Mouse (Mus musculus) embryo, embryonic 11.5 days (tissue): ENCODE results near the gene Tnrc6b.
"Not testable (repeated sequence)": the region's sequence is repeated elsewhere in the genome, so short reads cannot be mapped to it uniquely, and the experiment has no call there.

Experiments used
- DNase-seq: peaks from one replicate; pipeline ENCODE4 v3.0.0-alpha.2; 2012; ENCODE audit warnings: low read depth, low spot score

Tnrc6b gene

DNA sequence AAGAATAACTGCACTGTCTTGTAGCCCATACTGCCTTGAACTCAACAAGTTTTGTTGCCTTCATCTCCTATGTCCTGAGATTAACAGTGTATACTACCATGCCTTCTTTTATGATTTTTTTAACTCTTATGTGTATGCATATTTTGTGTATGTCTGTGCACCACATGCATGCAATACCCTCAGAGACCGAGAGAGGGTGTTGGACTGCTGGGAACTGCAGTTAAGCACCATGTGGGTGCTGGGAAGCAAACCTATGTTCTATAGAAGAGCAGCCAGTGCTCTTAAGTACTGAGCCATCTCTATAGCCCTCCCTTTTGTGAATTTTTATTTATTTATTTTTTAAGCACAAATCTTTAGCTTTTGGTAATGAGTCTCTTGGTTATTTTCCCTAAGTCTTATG lies 202.7 kb downstream of the Tnrc6b start:
- DNase-seq: no peak

DNA sequence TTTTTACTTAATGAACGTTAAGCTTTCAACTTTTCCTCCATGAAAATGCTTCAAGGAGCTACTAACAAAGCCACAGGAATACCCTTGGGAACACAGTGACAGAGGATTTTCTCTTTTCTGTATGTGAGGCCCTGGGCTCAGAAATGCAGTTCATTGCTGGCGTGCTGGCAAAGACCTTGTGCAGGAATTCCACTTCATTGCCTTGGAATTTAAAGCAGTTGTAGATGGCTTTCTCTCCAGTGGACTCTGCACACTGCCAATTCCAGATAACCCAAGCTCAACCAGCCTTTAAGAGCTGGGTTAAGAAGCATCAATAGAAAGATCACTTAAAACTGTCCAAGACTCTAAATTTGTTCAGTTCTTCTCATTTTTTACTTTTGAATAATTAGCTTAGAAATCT lies 204.7 kb downstream of the Tnrc6b start:
- DNase-seq: no peak

DNA sequence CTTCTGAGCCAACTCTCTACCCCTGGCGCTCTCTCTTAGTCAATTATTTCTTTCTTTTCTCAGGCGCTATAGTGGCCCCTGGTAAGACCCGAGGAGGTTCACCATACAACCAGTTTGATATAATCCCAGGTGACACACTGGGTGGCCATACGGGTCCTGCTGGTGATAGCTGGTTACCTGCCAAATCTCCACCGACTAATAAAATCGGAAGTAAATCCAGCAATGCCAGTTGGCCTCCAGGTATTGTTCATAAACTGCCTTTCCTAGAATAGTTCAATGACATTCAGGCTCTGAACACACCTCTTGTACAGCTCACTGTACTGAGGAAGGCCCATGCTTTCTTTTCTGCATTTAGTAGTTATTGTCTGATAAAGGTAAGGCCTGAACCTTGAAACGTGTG lies 205.5 kb downstream of the Tnrc6b start:
- DNase-seq: no peak

DNA sequence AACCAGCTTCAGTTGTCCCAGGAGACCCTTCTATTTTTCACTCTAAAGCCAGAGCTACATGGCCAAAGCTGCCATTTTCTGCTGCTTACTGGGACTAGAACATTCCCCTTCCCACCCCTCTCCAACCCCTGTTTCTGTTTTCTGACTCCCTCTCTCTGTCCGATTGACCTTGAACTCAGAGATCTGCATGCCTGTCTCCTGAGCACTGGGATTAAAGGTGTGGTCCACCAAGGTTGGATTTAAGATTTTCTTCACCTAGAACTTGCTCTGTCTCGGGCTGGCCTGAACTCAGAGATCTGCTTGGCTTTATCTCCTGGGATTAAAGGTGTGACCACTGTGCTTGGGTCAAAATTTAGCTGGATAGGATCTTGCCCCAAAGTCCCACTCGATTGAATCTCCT lies 209.2 kb downstream of the Tnrc6b start:
- DNase-seq: no peak

DNA sequence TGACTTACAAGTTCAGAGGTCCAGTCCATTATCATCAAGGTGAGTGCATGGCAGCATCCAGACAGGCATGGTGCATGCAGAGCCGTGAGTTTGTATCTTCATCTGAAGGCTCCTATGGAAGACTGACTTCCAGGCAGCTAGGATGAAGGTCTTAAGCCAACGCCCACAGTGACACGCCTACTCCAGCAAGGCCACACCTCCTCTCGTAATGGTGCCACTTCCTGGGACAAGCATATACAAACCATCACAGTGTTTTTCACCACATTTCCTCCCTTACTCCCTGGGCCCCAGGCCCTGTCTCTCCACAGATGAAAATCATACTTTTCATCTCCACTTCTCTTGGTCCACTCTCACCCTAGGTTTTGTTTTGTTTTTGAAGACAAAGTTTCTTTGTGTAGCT lies 210.7 kb downstream of the Tnrc6b start:
- no peak for DNase-seq

DNA sequence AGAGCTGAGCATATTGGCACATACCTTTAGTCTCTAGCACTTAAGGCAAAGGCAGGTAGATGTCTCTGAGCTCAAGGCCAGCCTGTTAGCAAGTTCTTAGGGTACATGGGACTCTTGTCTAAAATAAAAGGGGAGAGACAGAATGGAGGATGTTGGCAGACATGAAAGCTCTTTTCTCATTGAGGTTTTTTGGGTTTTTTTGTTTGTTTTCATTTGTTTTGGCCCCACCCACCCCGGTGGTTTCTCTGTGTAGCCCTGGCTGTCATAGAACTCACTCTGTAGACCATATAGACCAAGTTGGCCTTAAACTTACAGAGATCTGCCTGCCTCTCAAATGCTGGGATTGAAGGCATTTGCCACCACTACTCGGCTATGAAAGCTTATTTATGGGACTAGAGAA lies 213.1 kb downstream of the Tnrc6b start:
- DNase-seq: no peak

DNA sequence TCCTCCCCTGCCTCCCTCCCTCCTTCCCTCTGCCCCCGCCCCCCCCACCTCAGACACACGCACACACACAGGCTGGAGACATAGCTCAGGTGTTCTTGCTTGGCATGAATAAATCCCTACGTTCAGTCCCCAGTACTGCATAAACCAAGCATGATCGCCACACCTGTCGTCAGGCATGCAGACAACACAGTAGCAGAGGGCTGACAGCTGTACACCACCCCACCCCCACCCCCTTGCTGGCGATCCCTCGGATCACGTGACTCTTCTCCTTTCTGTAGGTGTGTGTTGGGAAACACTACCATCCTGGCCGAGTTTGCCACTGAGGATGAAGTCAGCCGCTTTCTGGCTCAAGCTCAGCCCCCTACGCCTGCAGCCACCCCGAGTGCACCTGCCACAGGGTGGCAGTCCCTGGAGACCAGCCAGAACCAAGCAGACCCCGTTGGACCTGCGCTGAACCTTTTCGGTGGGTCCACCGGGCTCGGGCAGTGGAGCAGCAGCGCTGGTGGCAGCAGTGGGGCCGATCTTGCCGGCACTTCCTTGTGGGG lies 217.8 kb downstream of the Tnrc6b start:
- DNase-seq: no peak

DNA sequence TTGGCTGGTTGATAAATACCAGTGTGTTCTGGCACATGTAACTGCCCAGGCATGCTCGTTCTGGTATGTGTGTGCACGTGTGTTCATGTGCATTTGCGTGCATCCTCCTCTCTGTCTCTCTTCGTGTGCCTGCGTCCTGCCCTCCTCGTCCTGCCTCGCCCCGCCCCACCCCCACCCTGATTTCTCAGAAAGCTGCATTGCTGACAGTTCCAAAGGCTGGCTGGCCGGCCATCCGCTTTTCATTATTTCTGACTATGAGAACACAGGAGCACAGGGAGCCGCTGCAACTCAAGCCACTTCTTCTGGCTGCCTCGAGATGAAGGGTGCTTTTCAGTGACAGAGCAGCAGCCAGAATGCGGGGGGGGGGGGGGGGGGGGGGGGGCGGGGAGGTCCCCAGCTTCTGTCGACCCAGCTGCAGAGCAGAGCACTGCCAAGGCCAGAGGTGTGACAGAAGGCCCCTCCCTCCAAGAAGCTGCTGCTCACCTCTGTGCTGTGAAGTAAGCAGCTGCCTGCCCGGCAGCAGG lies 219.0 kb downstream of the Tnrc6b start:
- peak; percentile 56 for DNase-seq

DNA sequence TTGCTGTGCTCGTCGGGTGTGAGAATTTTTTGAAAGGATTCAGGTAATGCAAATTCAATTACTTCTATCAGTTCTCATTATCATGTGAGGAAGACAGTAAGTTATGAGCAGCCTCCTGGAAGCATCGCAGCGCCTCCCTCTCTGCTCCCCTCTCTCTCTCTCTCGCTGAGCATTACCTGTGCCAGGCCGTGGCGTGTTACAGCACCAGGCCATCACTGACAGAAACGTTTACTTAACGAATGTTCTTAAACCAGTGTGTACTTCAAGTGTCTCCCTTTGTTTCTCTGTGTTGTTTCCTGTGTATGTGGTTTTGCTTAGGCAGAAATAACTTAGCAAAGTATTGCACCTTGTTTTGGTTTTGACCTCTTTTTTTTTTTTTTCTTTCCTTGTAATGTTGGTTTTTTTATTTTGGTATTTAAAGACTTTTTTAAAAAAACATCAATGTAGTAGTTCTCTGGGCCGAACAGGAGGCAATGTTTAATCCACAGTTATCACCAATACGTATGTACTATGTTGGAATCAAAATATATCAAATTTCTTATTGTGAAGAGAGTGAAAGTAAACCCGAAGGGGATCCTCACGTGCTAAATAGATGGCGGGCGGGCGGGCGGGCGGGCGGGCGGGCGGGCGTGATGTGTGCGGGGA lies 219.7 kb downstream of the Tnrc6b start:
- not testable (repeated sequence) for DNase-seq

DNA sequence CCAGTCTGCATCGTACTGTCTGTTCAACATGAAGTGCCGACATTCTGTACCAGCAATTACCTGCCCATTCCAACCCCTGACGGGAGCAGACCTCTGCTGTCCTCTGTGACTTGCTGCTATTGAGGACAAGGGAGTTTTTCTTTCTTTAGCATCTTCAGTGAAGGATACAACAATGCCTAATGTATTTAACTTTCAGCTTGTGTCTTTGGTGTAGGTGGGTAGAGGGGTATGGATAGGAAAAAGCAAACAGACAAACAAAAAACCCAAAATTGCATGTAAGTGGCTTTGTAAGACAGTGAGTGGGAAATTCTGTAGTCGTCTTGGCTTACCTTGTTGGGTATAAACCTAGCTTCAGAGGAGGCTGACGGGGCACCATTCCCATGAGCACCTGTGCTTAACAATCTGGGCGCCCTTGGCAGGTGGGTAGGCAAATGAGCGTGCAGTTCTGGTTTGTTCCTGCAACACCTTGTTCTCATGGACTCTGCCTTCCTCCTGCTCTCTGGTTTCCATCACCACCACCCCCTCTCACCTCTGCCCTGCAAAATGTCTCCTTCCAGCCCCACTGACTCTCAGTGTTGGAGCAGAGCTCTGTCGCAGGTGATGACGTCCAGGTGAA lies 220.3 kb downstream of the Tnrc6b start:
- DNase-seq: no peak

DNA sequence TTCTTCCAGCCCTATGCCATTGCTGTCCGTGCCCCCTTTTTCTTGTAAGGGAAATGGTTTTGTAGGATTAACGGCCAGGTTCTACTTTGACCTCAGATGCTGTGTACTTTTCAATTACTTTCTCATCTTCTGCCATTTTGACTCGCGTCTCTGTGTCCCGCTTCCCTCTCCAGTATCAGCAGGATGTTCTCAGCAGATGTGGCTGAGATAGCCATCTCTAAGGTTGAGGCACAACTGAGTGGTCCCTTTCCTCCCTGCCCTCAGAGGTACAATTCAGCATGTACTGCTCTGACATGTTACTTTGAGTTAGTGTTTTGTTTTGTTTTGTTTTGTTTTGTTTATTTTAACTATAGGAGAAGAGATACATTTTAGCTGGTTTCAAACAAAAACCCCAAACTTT lies 223.7 kb downstream of the Tnrc6b start:
- DNase-seq: no peak

DNA sequence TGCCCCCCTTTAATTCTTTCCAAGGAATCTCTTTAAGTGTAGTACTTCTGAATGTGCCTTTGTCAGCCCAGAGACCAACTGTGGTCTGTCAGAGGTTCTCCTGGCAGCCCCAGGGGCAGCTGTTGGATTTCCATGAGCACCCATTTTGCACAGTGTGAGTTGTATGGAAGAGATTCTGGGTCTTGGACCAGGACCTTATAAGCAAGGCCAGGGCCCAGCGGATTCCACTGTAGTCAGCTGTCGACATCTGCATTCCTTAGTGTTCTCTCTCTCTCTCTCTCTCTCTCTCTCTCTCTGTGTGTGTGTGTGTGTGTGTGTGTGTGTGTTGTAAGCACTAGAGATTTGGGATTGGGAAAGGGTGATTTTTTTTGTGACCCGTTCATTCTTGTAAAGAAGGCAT lies 225.6 kb downstream of the Tnrc6b start:
- no peak for DNase-seq

DNA sequence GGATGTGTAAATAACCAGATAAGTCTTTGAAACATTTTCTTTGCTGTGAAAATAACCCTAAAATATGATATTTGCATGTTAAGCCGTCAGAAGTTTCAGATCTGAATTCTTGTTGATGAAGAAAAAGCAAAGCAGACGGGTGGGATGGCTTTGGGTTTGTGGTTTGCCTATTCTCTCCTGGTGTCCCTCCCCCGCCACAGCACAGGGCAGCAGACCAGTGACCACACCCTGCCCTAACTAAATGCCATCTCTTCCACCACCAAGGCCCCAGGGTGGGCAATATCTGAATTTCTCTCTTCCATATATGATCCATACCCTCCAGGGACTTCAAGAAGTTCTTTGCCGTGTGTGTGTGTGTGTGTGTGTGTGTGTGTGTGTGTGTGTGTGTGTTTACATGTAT lies 227.5 kb downstream of the Tnrc6b start:
- DNase-seq: no peak

DNA sequence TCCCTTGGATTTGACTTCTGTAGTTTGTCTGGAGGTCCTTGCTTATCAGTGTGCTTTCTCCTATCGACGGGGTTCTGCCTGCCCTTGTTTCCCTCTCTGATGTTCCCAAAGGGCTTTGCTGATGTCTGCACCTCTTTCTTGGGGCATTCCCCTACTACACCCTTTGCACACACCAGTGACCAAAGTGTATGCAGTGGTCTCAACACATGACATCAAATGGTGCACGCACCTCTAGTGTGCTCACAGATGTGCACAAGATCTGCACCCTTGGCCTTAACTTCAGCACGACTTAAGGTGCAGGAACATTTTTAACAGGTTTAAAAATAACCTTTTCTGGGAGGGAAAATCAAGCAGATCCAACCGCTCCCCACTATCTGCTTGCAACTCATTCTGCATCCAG lies 228.3 kb downstream of the Tnrc6b start:
- no peak for DNase-seq

DNA sequence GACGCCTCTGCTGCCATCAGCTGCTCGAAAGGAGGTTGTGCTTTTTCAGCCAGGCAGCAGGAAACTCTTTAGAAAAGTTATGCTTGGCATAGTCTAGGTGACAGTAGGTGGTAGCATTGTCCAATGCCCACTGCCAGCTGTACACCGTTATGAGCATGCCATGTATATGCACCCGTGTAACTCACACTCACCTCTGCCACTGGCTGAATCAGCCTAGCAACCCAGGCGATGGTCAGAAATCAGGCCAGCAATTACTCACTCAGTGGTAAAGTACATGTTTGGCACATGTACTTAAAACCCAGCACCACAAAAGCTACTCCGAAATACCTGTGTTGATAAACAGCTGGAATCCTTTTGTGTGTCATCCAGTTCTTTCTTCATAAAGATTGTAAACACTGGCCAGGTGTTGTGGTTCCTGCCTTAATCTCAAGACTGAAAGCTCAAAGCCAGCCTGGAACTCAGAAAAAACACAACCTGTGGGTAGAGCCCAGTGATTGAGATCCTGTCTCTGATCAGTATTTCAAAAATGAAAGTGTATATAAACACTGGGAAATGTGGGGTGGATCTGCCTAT lies 230.4 kb downstream of the Tnrc6b start:
- no peak for DNase-seq

DNA sequence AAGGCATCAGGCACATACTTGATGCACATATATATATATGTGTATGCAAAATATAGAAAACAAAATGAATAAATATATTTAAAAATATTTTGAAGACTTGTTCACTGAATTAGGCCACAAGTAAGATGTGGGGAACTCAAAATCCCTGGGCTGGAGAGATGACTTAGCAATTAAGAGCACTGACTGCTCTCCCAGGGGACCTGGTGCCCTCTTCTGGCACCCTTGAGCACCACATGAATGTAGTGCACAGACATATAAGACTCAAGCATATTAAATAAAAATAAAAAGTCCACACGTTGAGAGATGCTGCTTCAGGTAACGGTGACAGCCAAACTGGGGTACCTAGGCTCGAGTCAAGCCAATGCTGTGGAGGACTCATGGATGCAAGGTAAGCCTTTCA lies 234.7 kb downstream of the Tnrc6b start:
- no peak for DNase-seq

DNA sequence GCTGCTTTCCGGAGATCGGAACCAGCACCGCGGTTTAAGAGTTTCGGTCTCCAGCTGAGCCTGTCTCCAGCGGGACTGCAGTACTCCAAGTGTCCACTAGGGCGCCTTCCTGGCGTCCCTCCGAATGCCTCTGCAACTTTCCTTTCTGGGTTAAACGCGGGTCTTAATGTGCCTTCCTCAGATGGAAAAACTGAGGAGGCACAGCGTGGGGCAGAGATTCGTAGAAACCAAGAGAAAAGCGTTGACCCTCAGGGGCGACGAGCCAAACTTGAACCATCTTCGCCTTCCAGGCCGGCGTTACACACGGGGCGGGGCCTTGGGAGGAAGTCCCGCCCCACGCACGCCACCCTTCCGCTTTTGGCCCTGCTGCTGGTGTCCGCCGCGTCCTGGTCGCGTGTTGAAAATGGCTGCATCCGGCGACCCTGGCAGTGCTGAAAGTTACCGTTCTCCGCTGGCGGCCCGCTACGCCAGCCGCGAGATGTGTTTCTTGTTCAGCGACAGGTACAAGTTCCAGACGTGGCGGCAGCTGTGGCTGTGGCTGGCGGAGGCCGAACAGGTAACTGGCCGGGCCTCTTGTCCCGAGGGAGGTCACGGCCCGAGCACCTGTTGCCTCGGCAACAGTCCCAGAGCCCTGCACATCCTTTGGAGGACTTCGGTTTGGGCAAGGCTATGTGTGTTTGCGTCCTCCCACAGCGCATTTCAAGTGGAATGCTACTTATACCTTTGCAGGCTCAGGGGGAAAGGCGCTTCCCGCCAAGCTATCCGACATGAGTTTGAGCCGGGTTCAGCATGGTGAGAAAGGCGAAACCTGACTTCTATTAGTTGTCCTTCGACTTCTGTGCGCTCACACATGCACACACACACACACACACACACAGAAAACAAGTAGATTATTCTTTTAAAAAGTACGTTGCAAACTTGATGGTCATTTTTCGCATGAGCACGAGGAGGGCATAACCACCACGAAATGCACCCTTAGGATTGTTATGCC lies 237.3 kb downstream of the Tnrc6b start, which contains the start of gene Adsl:
Gene Adsl, plus strand, starts transcription at position 346 of the 991 bp plus-strand sequence.
- DNase-seq: peak; percentile 85

DNA sequence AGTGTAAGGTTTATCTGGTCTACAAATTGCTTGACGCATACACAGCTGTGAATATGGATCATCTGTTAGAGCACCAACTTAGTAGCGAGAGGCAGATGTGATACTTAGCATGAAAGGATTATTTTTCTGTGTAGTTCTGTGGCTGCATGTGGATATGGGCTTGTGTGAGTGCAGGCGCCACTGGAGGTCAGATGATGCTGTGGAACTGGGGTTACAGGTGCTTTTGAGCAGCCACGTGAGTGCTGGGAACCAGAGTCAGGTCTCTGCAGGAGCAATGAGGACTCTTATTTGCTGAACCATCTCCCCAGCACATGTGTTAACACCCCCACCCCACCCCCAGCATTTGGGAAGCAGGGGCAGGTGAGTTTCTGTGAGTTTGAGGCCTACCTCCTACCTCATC lies 238.3 kb downstream of the Tnrc6b start:
- no peak for DNase-seq

DNA sequence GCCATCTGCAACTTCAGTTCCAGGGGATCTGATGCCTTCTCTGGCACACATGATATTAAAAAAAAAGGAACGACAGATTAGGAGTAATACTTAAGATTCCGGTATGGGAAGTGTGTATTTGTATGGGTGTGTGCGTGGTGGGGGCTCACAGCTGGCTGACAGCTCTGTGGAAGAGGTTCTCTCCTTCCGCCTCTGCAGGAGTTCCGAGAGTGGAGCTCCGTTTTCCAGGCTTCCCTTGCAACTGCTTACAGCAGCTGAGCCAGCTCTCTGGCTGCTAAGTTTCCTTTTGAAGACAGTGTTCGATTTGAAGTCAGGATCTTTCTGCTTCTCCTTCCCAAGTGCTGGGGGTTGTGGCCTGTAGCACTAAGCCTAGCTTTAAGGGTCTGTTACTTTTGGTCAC lies 238.9 kb downstream of the Tnrc6b start:
- no peak for DNase-seq

DNA sequence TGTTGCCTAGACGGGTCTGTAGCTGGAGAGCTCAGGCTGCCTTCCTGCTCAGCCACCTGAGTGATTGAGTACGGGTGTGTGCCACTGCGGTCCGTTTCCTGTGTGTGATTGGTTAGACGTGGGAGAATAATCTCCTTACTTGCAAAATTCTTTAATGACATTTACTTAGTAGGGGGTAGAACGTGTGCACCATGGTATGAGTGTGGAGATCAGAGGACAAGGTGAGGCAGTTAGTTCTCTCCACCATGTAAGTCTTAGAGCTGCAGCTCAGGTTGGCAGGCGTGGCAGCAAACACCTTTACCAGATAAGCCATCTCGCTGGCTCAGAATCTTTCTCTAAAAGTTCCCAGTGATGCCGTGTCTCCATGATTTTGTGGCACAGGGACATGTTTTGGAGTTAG lies 242.9 kb downstream of the Tnrc6b start:
- no peak for DNase-seq

DNA sequence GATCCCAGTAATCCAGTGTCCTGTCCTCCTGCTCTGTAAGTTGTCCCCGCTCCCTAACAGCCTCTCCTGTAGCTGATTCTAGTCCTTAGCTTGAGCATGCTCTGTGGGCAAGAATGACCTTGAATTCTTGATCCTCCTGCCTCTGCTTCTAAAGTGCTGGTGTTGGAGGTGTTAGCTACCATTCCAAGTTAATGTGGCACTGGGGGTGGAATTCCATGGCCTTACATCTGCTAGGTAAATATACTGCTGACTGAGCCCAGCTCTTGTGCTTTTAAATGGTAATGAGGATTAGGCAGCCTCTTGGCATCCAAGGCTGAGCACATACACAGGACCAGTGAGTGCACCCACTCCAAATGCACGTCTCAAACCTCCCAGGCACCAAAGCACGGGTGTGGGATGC lies 243.7 kb downstream of the Tnrc6b start:
- no peak for DNase-seq
